Mouse (Mus musculus) intestine, postnatal 0 days (tissue): ENCODE data around the gene Ppp2r1a. TPM values are rescaled to one million over a fixed set of nuclear protein-coding genes. Genes with fewer than 3 reads are reported as not detected.

ENCODE experiments used
- ATAC-seq: fragments of 200-750 bp; cut with Nextera tagmentation; 2 replicates; pipeline ENCODE4 v1.8.0; 2017; ENCODE audit warnings: mild to moderate bottlenecking, moderate TSS enrichment, moderate library complexity
- H3K27ac ChIP-seq: fragments of 300-500 bp; sonication (generic); 2 replicates; pipeline ENCODE4 v1.5.1; 2014; ENCODE audit warnings: mild to moderate bottlenecking, low read depth, low read length, moderate library complexity
- H3K27me3 ChIP-seq: fragments of 300-500 bp; sonication (generic); replicated peaks from 2 replicates; pipeline ENCODE4 v1.6.1; 2014; ENCODE audit warnings: low read length, mixed read lengths; ENCODE audit not compliant: control insufficient read depth, insufficient read depth
- H3K36me3 ChIP-seq: fragments of 300-500 bp; sonication (generic); 2 replicates; pipeline ENCODE4 v1.6.1; 2014; ENCODE audit warnings: mild to moderate bottlenecking, moderate library complexity; ENCODE audit not compliant: control insufficient read depth, insufficient read depth
- H3K4me1 ChIP-seq: fragments of 300-500 bp; sonication (generic); replicated peaks from 2 replicates; pipeline ENCODE4 v1.6.1; 2014; ENCODE audit warnings: antibody characterized with exemption, low read length, mixed read lengths; ENCODE audit not compliant: control insufficient read depth, insufficient read depth
- H3K4me2 ChIP-seq: fragments of 300-500 bp; sonication (generic); replicated peaks from 2 replicates; pipeline ENCODE4 v1.6.1; 2014; ENCODE audit warnings: low read depth, mild to moderate bottlenecking, moderate library complexity
- H3K4me3 ChIP-seq: fragments of 300-500 bp; sonication (generic); 2 replicates; pipeline ENCODE4 v1.5.1; 2014; ENCODE audit warnings: low read depth, low read length
- H3K9ac ChIP-seq: fragments of 300-500 bp; sonication (generic); 2 replicates; pipeline ENCODE4 v1.6.1; 2014; ENCODE audit warnings: mild to moderate bottlenecking, low read depth, low read length
- H3K9me3 ChIP-seq: fragments of 300-500 bp; sonication (generic); 2 replicates; pipeline ENCODE4 v1.6.1; 2016; ENCODE audit warnings: mixed run types; ENCODE audit not compliant: control insufficient read depth
- CTCF ChIP-seq: sonication (generic); IDR thresholded peaks from 2 replicates; pipeline ENCODE4 v1.5.1; 2016; ENCODE audit warnings: low read depth, mild to moderate bottlenecking, control low read depth, antibody characterized with exemption, moderate library complexity
- WGBS: fragments of 180-500 bp; shearing (Covaris S2); extraction: QIAGEN DNeasy Blood & Tissue Kit; methylation state at CpG from one replicate; pipeline ENCODE4 v1.1.7; 2014; 5-methylcytosine and 5-hydroxymethylcytosine counted together
- polyA plus RNA-seq: library from polyadenylated mRNA; unstranded; fragments of >200 nt; fragmentation: Nextera tagmentation; extraction: Ambion mirVana; gene quantifications from 2 replicates; pipeline ENCODE4 v1.2.1, GENCODE M21; 2015

Ppp2r1a gene
- polyA plus RNA-seq, 1 experiment from 2014 or later = 178 TPM

- no peak for ATAC-seq
- Histone ChIP-seq H3K4me2 (peak overlapping the region; percentile 77), H3K9me3 (no peaks in the 10 kb centered on the region), H3K4me3 (peak overlapping the region; percentile 86), H3K27me3 (no peaks in the 10 kb centered on the region), H3K27ac (peak overlapping the region; percentile 92; the same call in 1 of the 2 replicates), H3K9ac (peak overlapping the region; percentile 78), H3K36me3 (peaks cover 11% of the 10 kb centered on the region), H3K4me1 (peaks cover 4% of the 10 kb centered on the region; the same call in 1 of the 2 replicates)
- no peak for TF ChIP-seq CTCF
- 13% methylated on average over 1 of the region's 1 CpGs for WGBS
Observed at GRCm38 (mm10) chr17:21009726-21010125, 64.6 kb downstream of the Ppp2r1a start.

Other genes with a start within 250 kb of the Ppp2r1a start
- gene Vmn1r227, start 215.5 kb upstream of the Ppp2r1a start, polyA plus RNA-seq = not detected in 2 replicates
- gene Vmn1r228, start 159.2 kb upstream of the Ppp2r1a start, polyA plus RNA-seq = not detected in 2 replicates
- not detected in 2 replicates for gene Vmn1r229, start 133.8 kb upstream of the Ppp2r1a start, polyA plus RNA-seq
- gene Vmn1r230, start 104.9 kb upstream of the Ppp2r1a start, polyA plus RNA-seq = not detected in 2 replicates
- gene Vmn1r231, start 40.2 kb upstream of the Ppp2r1a start, polyA plus RNA-seq = not detected in 2 replicates
- not detected in 2 replicates for gene Vmn1r232, start 25.6 kb upstream of the Ppp2r1a start, polyA plus RNA-seq
- gene Vmn1r233, start 51.2 kb downstream of the Ppp2r1a start, polyA plus RNA-seq = not detected in 2 replicates
- 5.8 and 7.9 TPM in 2 replicates for gene Zfp160, start 63.6 kb downstream of the Ppp2r1a start, polyA plus RNA-seq